Mouse (Mus musculus): ENCODE measurements around the gene Gse1. TPM values are rescaled to one million over a fixed set of nuclear protein-coding genes. Genes with fewer than 3 reads are reported as not detected.

The Gse1 gene
- polyA plus RNA-seq, 1 experiment from 2014 or later, result 8.7 TPM

DNA sequence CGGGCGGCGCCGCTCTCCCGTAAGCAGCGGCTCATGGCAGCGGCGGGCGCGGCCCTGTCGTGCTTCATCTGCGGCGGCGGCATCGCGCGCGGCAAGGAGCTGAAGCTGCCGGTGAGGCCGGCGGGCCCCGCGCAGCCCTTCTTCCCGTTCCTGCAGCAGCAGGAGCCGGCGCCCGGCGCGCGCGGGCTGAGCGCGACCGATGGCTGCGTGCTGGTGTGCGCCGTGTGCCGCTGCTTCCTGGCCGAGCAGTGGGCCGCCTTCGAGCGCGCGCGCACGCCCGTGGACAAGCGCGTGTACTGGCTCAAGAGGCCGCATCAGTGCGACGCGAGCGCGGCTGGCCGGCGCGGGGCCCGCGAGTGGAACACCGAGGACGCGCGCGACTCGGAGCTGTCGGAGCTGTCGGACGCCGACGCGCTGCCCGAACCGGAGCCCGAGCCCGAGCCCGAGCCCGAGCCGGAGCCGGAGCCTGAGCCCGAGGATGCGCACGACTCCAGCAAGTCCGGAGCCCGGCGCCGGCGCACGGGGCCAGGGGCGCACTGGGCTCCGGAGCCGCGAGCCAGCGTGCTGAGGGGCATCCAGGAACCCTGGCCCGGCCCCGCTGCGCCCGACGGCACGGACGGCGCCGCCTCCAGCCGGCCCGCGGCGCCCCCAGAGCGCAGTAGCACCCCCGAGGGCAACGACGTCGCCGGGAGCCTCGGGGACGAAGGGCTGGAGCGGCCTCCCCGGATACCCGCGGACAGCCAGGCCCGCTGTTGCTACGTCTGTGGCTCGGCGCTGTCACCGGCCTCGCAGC is 721 bp downstream of the Gse1 start:
- Histone ChIP-seq H3K4me3 (replicated peaks) (peak overlapping the region; percentile 51), H3K9me3 (replicated peaks) (no peaks in the 10 kb centered on the region), H3K27ac (replicated peaks) (no peak overlapping the region), H3K9ac (no peak overlapping the region; the same call in 1 of the 2 replicates), H3K4me2 (peak overlapping the region; percentile 71), H3K36me3 (replicated peaks) (no peaks in the 10 kb centered on the region), H3K27me3 (peaks cover 80% of the 10 kb centered on the region), H3K4me1 (replicated peaks) (peaks cover 17% of the 10 kb centered on the region)
- 0 out of 2 replicates have a peak, but pooled peaks have one; percentile 9 for ATAC-seq (ENCODE audit: insufficient read depth)
- WGBS (ENCODE audit: insufficient replicate concordance), result under 1% methylated on average over 121 of the region's 125 CpGs

DNA sequence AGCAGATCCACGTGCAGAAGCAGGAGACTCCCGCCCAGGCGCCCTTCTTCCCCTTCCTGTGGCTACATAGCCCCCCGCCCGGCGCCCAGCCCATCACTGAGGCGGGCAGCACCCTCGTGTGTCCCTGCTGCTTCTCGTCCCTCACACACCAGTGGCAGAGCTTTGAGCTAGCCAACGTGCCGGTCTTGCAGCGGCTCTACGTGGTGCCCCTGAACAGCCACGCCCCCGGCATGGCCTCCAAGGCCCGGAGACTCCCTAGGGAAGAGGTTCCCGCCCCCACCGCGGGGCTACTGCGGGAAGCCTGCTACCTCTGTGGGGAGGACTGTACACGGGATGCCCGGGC is 1.3 kb downstream of the Gse1 start:
- no peaks in the 10 kb centered on the region for H3K9me3 ChIP-seq (replicated peaks)
- H3K4me1 ChIP-seq (replicated peaks), result peaks cover 18% of the 10 kb centered on the region
- peaks cover 80% of the 10 kb centered on the region for H3K27me3 ChIP-seq
- H3K27ac ChIP-seq (replicated peaks), result no peak overlapping the region
- no peak for ATAC-seq (ENCODE audit: insufficient read depth)
- no peak overlapping the region for H3K9ac ChIP-seq
- H3K4me2 ChIP-seq, result peak overlapping the region; percentile 71
- H3K36me3 ChIP-seq (replicated peaks), result no peaks in the 10 kb centered on the region
- H3K4me3 ChIP-seq (replicated peaks), result peak overlapping the region; percentile 51
- under 1% methylated on average over 22 of the region's 22 CpGs for WGBS (ENCODE audit: insufficient replicate concordance)

DNA sequence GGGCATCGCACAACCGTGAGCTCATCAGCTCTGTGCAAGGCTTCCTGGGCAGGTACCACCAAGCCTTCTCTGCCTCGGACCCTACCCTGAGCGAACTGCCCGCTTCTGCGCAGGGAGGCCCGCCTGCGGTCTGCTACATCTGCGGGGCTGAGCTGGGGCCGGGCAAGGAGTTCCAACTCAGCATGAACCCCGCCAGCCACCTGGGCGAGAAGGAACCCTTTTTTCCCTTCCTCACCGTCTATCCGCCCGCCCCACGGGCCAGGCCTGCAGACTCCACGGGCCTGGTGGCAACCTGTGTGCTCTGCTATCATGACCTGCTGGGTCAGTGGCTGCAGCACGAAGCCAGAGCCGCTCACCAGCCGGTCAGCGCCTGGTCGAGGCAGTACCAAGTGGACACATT is 1.8 kb downstream of the Gse1 start:
- ATAC-seq (ENCODE audit: insufficient read depth), result no peak
- no peaks in the 10 kb centered on the region for H3K36me3 ChIP-seq (replicated peaks)
- H3K4me1 ChIP-seq (replicated peaks), result peaks cover 22% of the 10 kb centered on the region
- no peaks in the 10 kb centered on the region for H3K9me3 ChIP-seq (replicated peaks)
- 12% methylated on average over 22 of the region's 22 CpGs for WGBS (ENCODE audit: insufficient replicate concordance)
- no peak overlapping the region for H3K27ac ChIP-seq (replicated peaks)
- H3K27me3 ChIP-seq, result peaks cover 80% of the 10 kb centered on the region
- no peak overlapping the region for H3K4me3 ChIP-seq (replicated peaks)
- no peak overlapping the region for H3K9ac ChIP-seq
- H3K4me2 ChIP-seq, result peak overlapping the region; percentile 71

DNA sequence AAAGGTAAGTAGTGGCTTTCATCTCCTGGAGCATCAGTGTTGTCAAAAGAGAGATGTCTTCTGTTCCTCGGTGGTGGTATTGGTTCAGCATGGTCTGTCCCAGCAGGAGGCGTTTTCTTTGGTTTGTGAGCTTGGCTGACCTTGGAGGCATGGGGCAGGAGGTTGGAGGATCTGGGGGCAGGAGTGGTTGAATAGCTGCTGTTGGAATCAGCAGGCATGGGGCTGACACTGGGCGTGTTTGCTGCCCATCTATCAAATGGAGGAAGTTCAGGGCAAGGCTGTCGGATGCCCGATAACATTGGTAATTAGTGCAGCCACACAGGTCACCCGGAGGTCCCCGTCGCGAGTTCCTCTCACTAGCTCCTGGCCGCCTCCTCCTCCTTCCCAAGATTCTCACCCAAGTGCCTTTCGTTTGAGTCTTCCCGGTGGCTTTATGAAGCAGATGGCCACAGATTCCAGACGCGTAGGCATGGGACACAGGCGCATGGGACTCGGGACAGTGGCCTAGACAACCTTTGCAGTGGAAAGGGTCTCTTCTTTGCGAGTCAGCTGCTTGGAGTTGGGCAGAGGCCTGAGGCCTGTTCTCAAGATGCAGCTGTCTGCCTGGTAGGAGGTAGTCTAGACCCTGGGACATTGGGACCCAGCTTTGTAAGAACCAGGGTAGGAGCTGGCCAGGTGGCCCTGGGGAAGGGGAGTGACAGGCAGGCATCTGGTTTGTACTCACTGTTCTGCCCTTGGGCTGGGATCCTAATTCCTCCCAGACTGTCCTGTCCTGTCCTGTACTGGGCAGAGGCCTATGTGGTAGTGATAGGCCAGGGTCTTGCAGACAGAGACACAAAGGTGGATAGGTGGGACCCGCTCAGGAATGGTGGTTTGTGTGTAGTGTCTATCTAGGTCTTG is 2.7 kb downstream of the Gse1 start:
- H3K4me1 ChIP-seq (replicated peaks), result peaks cover 22% of the 10 kb centered on the region
- peaks cover 72% of the 10 kb centered on the region for H3K27me3 ChIP-seq

DNA sequence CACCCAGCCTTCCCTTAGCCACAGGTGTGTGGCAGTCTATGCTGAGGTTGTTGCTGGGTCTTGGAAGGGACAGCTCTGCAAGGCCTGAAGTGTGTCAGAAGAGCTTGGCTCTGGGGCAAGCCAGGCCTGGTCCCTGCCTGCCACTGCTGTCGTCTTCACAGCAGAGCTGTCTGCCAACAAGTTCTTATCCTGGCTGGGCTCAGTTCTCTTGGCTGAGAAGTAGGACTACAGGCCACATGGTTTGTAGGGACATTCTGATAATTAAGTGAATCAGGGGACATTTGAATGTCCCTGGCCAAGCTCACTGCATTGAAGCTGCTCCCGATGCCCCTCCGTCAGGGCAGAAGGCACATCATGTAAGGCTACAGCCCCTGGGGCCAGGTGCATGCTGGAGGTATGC is 3.6 kb downstream of the Gse1 start:
- 59% methylated on average over 3 of the region's 3 CpGs for WGBS (ENCODE audit: insufficient replicate concordance)
- Histone ChIP-seq H3K4me2 (no peak overlapping the region), H3K27ac (replicated peaks) (no peak overlapping the region), H3K4me1 (replicated peaks) (peaks cover 22% of the 10 kb centered on the region), H3K27me3 (peaks cover 63% of the 10 kb centered on the region), H3K4me3 (replicated peaks) (no peak overlapping the region), H3K36me3 (replicated peaks) (no peaks in the 10 kb centered on the region), H3K9ac (no peak overlapping the region), H3K9me3 (replicated peaks) (no peaks in the 10 kb centered on the region)
- ATAC-seq (ENCODE audit: insufficient read depth), result no peak

More for the DNA sequence above, 2.7 kb downstream of the Gse1 start:
- Histone ChIP-seq H3K4me2 (peak overlapping the region; percentile 71), H3K9ac (no peak overlapping the region), H3K36me3 (replicated peaks) (no peaks in the 10 kb centered on the region), H3K4me3 (replicated peaks) (no peak overlapping the region), H3K9me3 (replicated peaks) (no peaks in the 10 kb centered on the region), H3K27ac (replicated peaks) (no peak overlapping the region)
- WGBS (ENCODE audit: insufficient replicate concordance), result 26% methylated on average over 18 of the region's 18 CpGs
- no peak for ATAC-seq (ENCODE audit: insufficient read depth)

DNA sequence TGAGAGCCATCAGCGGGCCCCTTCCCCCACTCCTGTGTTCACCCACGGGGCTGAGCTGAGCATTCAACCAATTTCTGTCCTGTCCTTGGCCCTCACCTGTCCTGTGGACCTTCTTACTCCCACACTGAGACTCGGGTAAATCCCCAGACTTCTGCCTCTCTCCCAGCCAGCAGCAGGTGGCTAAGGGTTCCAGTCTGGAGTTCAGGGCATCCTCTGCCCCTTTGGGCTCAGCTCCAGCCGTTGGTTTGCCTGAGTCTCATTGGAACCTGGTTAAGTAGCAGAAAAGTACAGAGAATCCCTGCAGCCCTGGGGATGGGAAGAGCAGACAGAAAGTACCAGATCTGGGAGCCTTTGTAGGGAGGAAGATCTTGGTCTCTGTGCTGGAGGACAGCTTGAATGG is 4.1 kb downstream of the Gse1 start:
- Histone ChIP-seq H3K27me3 (peaks cover 57% of the 10 kb centered on the region), H3K9ac (no peak overlapping the region), H3K9me3 (replicated peaks) (no peaks in the 10 kb centered on the region), H3K27ac (replicated peaks) (no peak overlapping the region), H3K36me3 (replicated peaks) (no peaks in the 10 kb centered on the region), H3K4me1 (replicated peaks) (peaks cover 22% of the 10 kb centered on the region), H3K4me3 (replicated peaks) (no peak overlapping the region), H3K4me2 (no peak overlapping the region)
- no peak for ATAC-seq (ENCODE audit: insufficient read depth)
- WGBS (ENCODE audit: insufficient replicate concordance), result 41% methylated on average over 4 of the region's 4 CpGs

DNA sequence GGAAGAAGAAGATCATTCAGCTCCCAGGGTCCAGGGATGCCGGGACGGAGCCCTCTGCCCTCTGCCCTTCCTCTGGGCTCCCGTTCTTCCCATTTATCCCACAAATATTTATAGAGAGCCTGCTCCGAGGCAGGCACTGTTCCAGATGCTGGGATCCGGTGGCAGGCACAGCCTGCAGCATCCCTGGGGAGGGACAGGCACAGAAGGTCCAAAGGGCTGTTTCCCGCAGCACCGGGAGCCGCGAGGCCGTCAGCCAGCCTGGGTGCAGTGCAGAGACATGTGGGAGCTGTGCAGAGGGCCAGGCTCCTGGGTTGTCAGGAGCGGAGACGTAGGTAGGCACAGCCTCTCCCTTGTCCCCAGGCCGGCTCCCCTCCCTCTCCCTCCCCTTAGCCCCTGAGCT is 4.7 kb downstream of the Gse1 start:
- Histone ChIP-seq H3K9me3 (replicated peaks) (no peaks in the 10 kb centered on the region), H3K36me3 (replicated peaks) (no peaks in the 10 kb centered on the region), H3K4me1 (replicated peaks) (peaks cover 22% of the 10 kb centered on the region), H3K27ac (replicated peaks) (no peak overlapping the region), H3K27me3 (peaks cover 52% of the 10 kb centered on the region), H3K4me2 (no peak overlapping the region), H3K9ac (no peak overlapping the region), H3K4me3 (replicated peaks) (no peak overlapping the region)
- ATAC-seq (ENCODE audit: insufficient read depth), result no peak
- 71% methylated on average over 13 of the region's 13 CpGs for WGBS (ENCODE audit: insufficient replicate concordance)

DNA sequence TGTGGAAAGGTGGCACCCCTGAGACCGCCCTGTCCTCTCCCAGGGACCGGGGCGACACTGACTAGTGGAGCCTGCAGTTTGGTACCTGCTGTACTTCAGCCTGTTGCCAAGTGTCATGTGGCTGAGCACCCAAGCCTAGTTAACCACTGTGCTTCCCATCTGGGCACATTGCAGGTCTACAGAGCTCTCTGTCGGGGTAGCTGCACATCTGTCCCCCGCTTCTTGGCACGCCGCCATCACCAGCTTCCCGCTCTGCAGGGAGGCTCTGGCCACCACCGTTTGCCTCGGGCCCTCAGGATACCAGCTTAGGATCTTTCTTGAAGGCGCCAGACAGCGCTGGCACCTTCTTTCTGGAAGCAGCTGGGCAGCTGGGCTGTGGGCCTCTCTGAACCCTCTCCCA is 6.2 kb downstream of the Gse1 start:
- Histone ChIP-seq H3K4me3 (replicated peaks) (no peak overlapping the region), H3K27ac (replicated peaks) (no peak overlapping the region), H3K4me1 (replicated peaks) (peaks cover 15% of the 10 kb centered on the region), H3K9ac (no peak overlapping the region), H3K4me2 (no peak overlapping the region), H3K27me3 (peaks cover 37% of the 10 kb centered on the region), H3K36me3 (replicated peaks) (no peaks in the 10 kb centered on the region), H3K9me3 (replicated peaks) (no peaks in the 10 kb centered on the region)
- WGBS (ENCODE audit: insufficient replicate concordance), result 63% methylated on average over 12 of the region's 12 CpGs
- ATAC-seq (ENCODE audit: insufficient read depth), result no peak

DNA sequence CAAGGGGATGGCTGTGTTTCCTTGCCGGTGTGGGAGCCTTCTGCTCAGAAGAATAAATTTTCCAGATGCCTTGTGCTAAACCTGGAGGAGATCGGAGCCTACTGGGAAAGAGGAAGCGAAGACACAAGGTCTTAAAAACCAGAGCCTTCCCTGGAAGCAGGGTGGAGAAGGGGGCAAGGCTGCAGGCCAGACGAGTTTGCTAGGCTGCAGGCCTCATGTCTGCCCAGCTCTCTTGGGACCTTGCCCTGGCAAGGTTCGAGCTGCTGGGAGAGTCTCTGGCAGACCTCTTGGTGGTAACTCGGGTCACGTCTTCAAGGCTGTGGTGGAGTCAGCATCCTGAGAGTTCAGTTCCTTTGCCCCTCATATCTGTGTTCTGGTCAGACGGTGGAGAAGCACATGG is 6.6 kb downstream of the Gse1 start:
- 58% methylated on average over 8 of the region's 8 CpGs for WGBS (ENCODE audit: insufficient replicate concordance)
- Histone ChIP-seq H3K9ac (no peak overlapping the region), H3K4me2 (no peak overlapping the region), H3K36me3 (replicated peaks) (no peaks in the 10 kb centered on the region), H3K27me3 (peaks cover 33% of the 10 kb centered on the region), H3K9me3 (replicated peaks) (no peaks in the 10 kb centered on the region), H3K4me1 (replicated peaks) (peaks cover 11% of the 10 kb centered on the region; the same call in 1 of the 2 replicates), H3K27ac (replicated peaks) (no peak overlapping the region), H3K4me3 (replicated peaks) (no peak overlapping the region)
- no peak for ATAC-seq (ENCODE audit: insufficient read depth)

DNA sequence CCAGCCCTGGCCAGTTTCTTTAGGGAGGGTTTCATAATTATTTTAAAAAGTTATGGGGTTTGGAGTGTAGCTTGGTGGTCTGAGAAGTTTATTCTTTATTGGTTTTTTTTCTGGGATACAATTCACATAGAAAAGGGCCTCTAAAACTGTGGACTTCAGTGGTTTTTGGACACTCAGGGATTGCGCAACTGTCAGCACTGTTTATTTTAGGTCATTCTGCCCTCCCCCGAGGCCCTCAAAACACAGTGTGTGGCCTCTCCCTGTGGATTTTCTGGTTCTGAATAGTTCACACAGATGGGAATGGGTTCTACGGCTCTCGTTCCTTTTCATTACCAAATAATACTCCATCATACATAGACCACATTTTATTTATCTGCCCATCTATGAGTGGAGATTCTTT is 15.0 kb downstream of the Gse1 start:
- whole genome bisulfite sequencing (ENCODE audit: insufficient replicate concordance), result 65% methylated on average over 4 of the region's 4 CpGs
- Histone ChIP-seq H3K4me2 (no peak overlapping the region), H3K4me3 (replicated peaks) (no peak overlapping the region), H3K27me3 (no peaks in the 10 kb centered on the region), H3K36me3 (replicated peaks) (no peaks in the 10 kb centered on the region), H3K9me3 (replicated peaks) (no peaks in the 10 kb centered on the region), H3K27ac (replicated peaks) (no peak overlapping the region), H3K4me1 (replicated peaks) (peaks cover 6% of the 10 kb centered on the region), H3K9ac (no peak overlapping the region)
- no peak; the same call in 1 of the 2 replicates for ATAC-seq (ENCODE audit: insufficient read depth)

DNA sequence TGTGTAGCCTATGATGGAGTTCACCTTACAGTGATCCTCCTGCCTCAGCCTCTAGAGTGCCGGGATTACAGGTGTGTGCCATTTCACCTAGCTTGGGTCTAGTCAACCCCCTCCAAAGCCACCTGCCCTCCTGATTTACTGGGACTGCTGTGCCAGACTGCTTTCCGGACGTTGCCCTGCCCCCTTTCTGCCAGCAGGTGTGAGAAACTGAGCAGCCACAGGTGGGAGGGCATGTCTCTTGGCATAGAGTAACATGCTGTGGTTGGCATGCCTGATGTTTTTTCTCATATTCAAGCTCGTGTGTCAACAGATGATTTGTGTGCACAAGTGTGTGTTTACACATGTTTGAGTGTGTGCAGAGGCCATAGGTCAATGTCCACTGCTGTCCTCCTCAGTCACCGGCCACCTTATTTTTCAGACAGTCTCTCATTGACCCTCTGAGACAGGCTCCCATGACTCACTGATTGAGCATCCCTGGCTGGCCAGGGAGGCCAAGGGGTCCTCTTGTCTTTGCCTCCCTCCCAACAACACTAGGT is 15.7 kb downstream of the Gse1 start:
- Histone ChIP-seq H3K9ac (no peak overlapping the region), H3K4me2 (no peak overlapping the region), H3K27me3 (no peaks in the 10 kb centered on the region), H3K4me3 (replicated peaks) (no peak overlapping the region), H3K27ac (replicated peaks) (no peak overlapping the region), H3K36me3 (replicated peaks) (no peaks in the 10 kb centered on the region), H3K4me1 (replicated peaks) (peaks cover 6% of the 10 kb centered on the region), H3K9me3 (replicated peaks) (no peaks in the 10 kb centered on the region)
- WGBS (ENCODE audit: insufficient replicate concordance), result 62% methylated on average over 5 of the region's 5 CpGs
- ATAC-seq (ENCODE audit: insufficient read depth), result 0 out of 2 replicates have a peak, but pooled peaks have one; percentile 23
